Mouse (Mus musculus): ENCODE data around the gene Exoc1. TPM values are rescaled to one million over a fixed set of nuclear protein-coding genes. Genes with fewer than 3 reads are reported as not detected.

Gene Exoc1
- 58.8 and 78.7 TPM in 2 replicates for total RNA-seq (2017)

DNA sequence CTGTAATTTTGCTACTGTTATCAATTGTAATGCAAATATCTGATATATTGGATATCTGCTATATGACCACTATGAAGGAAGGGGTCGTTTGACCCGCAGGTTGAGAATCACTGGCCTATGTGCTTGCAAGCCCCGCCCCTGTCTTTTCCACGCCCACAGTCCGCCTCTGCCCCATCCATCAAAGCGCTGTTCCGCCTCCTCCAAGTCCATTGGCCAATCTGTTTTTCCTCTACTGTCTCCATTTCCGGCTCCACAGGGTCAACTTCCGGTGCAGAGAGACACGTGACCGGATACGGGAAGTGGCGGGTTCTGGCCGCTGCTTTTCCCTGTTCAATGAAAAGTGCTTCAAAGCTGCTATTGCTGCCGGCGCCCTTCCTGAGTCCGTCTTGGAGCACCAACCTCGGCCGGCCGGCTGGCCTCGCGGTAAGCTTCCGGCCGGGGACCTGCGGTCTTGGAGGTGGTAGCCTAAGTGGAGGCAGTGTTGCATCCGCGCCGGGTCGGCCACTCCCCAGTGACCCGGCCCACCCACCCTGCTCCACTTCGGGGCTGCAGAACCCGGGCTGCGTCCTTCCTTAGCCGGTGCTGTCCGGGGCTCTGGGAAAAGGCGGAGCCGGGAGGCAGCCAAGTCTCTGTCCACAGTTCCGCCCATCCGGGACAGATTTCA, at the start of gene Exoc1:
TSS of gene Exoc1 (plus strand) at position 272 of the 664 bp plus-strand sequence.
- ATAC-seq (replicated peaks; ENCODE audit: low read depth, poor library complexity, severe bottlenecking): peak; percentile 97

GRCm38 (mm10) chr5:76483811-76484210, 45.3 kb upstream of the Exoc1 start, which contains the start of gene Gm7271:
Gm7271 (plus strand) TSS chr5:76484040.
- no peak for ATAC-seq (replicated peaks; ENCODE audit: low read depth, poor library complexity, severe bottlenecking)

- ATAC-seq (replicated peaks; ENCODE audit: low read depth, poor library complexity, severe bottlenecking): no peak
These were observed 34.0 kb upstream of the Exoc1 start for GRCm38 (mm10) chr5:76495126-76495525.

DNA sequence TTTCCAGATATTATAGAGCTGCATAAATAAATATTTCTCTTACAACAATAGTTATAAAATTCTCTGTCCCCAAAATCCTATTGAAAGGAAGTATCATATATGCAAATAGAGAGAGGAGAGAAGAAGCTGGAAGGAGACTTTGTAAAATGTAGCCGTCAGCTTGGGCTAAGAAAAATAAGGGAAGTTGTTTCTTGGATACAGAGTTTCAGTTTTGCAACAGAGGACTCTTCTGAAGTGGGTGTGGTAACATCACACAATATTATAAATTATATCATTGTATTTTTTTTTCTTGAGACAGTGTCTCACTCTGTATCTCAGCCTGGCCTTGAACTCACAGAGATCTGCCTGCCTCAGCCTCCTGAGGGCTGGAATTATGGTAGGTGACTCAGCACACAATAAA, 6.7 kb upstream of the Exoc1 start:
- peak; percentile 66 for ATAC-seq (replicated peaks; ENCODE audit: low read depth, poor library complexity, severe bottlenecking)

DNA sequence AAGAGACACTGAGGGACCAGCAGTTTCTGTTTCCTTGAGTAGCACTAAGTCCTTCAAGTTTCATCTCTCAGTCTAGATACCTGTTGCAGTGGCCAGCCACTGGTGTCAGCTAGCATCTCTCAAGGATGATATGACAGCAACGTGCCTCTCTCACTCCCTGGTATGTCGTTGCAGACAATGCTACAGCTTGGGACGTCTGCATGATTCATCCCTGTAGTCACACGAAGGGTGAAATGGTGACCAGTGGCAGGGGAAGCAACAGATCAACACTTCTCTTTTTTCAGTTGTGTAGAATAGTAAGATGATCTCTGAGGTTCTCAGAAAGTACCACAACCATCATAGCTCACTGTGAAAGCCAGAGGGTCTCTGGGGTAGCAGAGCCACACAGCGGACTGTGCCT, 4.5 kb upstream of the Exoc1 start:
- no peak for ATAC-seq (replicated peaks; ENCODE audit: low read depth, poor library complexity, severe bottlenecking)

- no peak for ATAC-seq (replicated peaks; ENCODE audit: low read depth, poor library complexity, severe bottlenecking)
These were observed 4.0 kb upstream of the Exoc1 start for GRCm38 (mm10) chr5:76525066-76525465.

GRCm38 (mm10) chr5:76525829-76526228, 3.3 kb upstream of the Exoc1 start:
- no peak for ATAC-seq (replicated peaks; ENCODE audit: low read depth, poor library complexity, severe bottlenecking)

- no peak for ATAC-seq (replicated peaks; ENCODE audit: low read depth, poor library complexity, severe bottlenecking)
These were observed 574 bp downstream of the Exoc1 start for GRCm38 (mm10) chr5:76529704-76530066.

DNA sequence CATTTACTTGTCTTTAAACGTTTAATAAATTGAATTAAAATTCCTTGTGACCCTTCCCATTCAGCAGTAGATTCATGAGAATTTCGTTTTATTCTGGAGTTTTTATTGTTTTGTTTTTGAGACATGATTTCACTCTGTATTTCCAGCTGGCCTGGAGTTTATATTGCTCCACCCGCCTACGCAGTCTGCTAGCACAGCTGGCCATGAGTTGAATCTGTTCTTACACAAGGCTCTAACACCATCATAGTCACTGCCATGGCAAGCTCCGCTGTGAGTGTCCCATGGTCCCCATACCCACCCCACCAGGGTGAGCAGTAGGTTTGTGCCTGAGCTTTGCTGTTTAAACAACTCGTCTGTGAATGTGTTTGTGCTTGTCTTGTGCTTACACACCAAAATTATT, 4.1 kb downstream of the Exoc1 start:
- no peak for ATAC-seq (replicated peaks; ENCODE audit: low read depth, poor library complexity, severe bottlenecking)

DNA sequence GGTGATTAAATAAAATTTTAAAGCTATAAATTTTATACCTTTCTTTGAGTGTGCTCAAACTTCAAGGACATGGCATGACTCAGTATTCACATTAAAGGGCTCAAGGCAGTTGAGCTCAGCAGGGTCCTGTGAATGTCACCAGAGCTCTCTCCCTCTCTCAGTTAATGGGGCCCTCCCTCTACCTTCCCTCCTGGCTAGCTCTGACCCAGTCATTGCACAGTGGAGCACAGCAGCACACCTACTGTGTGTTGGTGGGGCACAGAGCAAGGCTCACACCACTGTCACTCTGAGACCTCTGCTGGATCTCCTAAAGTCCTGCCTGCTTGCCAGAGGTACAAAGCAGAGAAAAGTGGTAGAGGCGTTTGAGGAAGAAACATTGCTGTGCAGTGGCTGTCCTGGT, 7.1 kb downstream of the Exoc1 start:
- no peak for ATAC-seq (replicated peaks; ENCODE audit: low read depth, poor library complexity, severe bottlenecking)

GRCm38 (mm10) chr5:76537578-76537977, 8.5 kb downstream of the Exoc1 start:
- no peak for ATAC-seq (replicated peaks; ENCODE audit: low read depth, poor library complexity, severe bottlenecking)

DNA sequence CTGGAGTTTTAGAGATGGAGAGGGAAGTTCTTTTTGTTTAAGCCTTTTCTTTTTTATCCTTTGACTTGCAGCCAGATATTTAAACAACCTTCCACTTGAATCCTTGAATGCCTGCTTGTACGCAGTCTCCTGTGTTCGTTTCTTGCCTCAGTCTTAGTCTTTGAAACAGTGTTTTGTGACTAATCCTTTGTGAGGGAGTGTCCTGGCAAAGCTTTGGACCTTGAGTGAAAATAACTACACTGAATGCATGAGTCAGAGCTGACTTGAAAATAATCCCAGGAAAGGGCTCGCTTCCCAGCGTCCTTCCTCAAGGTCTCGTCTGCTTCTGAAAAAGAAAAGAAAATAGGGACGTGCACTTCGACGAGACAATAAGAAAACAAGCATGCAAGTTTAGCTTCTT, 11.1 kb downstream of the Exoc1 start:
- ATAC-seq (replicated peaks; ENCODE audit: low read depth, poor library complexity, severe bottlenecking): no peak

- ATAC-seq (replicated peaks; ENCODE audit: low read depth, poor library complexity, severe bottlenecking): 0 out of 2 replicates have a peak, but pooled peaks have one; percentile 42
These were observed 11.7 kb downstream of the Exoc1 start for GRCm38 (mm10) chr5:76540842-76541241.

GRCm38 (mm10) chr5:76543200-76543599, 14.1 kb downstream of the Exoc1 start:
- ATAC-seq (replicated peaks; ENCODE audit: low read depth, poor library complexity, severe bottlenecking): no peak

DNA sequence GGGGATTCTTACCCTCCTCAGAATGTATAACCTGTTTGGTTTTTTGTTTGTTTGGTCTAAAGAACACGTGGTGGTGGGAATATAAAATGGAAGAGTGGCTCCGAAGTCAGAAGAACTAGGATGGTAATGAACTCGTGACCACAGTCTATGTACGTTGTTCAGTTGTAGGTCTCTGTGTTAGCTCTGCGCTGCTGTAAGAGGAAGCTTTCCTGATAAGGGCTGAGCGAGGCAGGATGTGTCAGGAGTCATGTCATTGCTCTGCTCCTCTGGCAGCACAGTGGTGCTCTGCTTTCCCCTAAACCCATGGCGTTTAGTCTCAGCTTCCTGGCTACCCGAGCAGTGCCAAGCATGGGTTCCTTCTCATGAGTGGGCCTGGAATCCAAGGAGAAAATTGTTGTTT, 21.3 kb downstream of the Exoc1 start:
- no peak for ATAC-seq (replicated peaks; ENCODE audit: low read depth, poor library complexity, severe bottlenecking)

GRCm38 (mm10) chr5:76565321-76565720, 36.2 kb downstream of the Exoc1 start:
- peak; percentile 100 for ATAC-seq (replicated peaks; ENCODE audit: low read depth, poor library complexity, severe bottlenecking)

DNA sequence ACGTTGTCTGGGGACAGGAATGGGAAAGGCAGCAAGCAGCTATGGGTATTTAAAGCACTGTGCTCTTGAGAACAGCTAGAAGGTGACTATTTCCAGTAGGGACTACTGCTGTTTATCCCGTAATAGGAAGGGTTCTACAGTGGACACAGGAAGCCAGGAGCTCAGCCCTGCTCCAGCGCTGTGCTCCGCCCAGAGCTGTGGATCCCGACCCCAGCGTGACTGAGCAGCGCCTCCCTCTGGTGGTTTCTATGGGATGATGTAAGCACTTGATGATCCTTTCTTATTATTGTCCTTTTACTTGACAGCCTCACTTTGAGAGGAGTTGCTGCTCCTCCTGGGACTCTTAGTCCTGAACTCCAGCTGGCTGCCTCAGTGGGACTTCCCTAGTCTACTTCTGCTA, 45.1 kb downstream of the Exoc1 start:
- ATAC-seq (replicated peaks; ENCODE audit: low read depth, poor library complexity, severe bottlenecking): no peak

DNA sequence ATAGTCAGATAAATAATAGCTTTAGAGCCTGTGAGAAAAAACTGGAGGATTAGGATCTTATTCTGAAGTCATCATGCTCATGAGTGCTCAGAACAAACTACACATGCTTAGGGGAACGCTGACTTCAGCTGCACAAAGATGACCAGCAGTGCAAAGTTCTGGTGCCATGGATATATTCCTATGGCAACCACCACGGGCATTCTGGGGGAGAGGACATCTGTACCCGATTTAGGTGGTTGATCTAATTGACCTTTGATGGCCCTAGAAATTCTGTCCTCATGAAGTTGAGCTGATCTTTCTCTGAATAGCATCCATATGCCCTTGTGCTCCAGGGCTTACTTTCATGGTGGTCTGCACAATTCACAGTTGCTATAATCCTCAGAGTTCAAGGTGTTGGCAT, 47.9 kb downstream of the Exoc1 start:
- ATAC-seq (replicated peaks; ENCODE audit: low read depth, poor library complexity, severe bottlenecking): no peak

- no peak for ATAC-seq (replicated peaks; ENCODE audit: low read depth, poor library complexity, severe bottlenecking)
These were observed 56.3 kb downstream of the Exoc1 start for GRCm38 (mm10) chr5:76585378-76585777.

GRCm38 (mm10) chr5:76588551-76589283, 59.6 kb downstream of the Exoc1 start, which contains the start of gene Cep135:
Cep135 (plus strand) TSS chr5:76588698.
- peak; percentile 89 for ATAC-seq (replicated peaks; ENCODE audit: low read depth, poor library complexity, severe bottlenecking)

DNA sequence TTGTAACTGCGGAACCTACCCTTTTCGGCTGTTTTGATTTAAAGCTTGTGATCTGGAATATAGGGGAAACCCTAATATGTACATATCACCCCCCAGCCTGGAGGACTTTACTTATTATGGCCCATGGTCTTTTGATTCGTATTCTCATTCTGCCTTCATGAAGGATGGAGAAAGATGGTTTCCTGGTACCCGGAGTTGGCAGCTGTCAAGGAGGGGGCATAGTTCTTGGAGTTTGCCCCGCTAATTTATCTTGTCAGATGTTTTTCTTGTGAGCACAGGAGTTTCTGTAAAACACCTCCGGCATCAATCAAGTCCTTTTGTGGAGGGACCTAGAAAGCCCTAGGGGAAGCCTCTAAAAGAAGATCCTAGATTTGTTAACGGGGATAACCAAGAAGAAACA, 60.2 kb downstream of the Exoc1 start:
- ATAC-seq (replicated peaks; ENCODE audit: low read depth, poor library complexity, severe bottlenecking): no peak

- no peak for ATAC-seq (replicated peaks; ENCODE audit: low read depth, poor library complexity, severe bottlenecking)
These were observed 60.9 kb downstream of the Exoc1 start for GRCm38 (mm10) chr5:76590009-76590408.

All from common myeloid progenitor, adult 5-6 weeks (primary cell).